Mouse (Mus musculus) midbrain, embryonic 13.5 days (tissue): ENCODE results near the gene Sp7. TPM values are rescaled to one million over a fixed set of nuclear protein-coding genes. Genes with fewer than 3 reads are reported as not detected.
A peak's percentile ranks its signal among the peaks of the same experiment; 100 is the strongest.

Experiments used
- ATAC-seq: fragments of 200-750 bp; cut with Nextera tagmentation; 2 replicates; pipeline ENCODE4 v1.8.0; 2017; ENCODE audit warnings: mild to moderate bottlenecking, moderate TSS enrichment, moderate library complexity
- H3K27ac ChIP-seq: fragments of 300-500 bp; sonication (generic); 2 replicates; pipeline ENCODE4 v1.5.1; 2015; ENCODE audit warnings: inconsistent platforms, mild to moderate bottlenecking, moderate library complexity
- H3K27me3 ChIP-seq: fragments of 300-500 bp; sonication (generic); 2 replicates; pipeline ENCODE4 v1.6.1; 2015; ENCODE audit warnings: mild to moderate bottlenecking, inconsistent platforms
- H3K36me3 ChIP-seq: fragments of 300-500 bp; sonication (generic); 2 replicates; pipeline ENCODE4 v1.6.1; 2015; ENCODE audit warnings: mild to moderate bottlenecking, inconsistent platforms
- H3K4me1 ChIP-seq: fragments of 300-500 bp; sonication (generic); replicated peaks from 2 replicates; pipeline ENCODE4 v1.6.1; 2015; ENCODE audit warnings: inconsistent platforms
- H3K4me2 ChIP-seq: fragments of 300-500 bp; sonication (generic); replicated peaks from 2 replicates; pipeline ENCODE4 v1.6.1; 2015; ENCODE audit warnings: moderate library complexity, mild to moderate bottlenecking, inconsistent platforms
- H3K4me3 ChIP-seq: fragments of 300-500 bp; sonication (generic); replicated peaks from 2 replicates; pipeline ENCODE4 v1.5.1; 2015; ENCODE audit warnings: mild to moderate bottlenecking, inconsistent platforms
- H3K9ac ChIP-seq: fragments of 300-500 bp; sonication (generic); replicated peaks from 2 replicates; pipeline ENCODE4 v1.6.1; 2015; ENCODE audit warnings: mild to moderate bottlenecking, inconsistent platforms
- H3K9me3 ChIP-seq: fragments of 300-500 bp; sonication (generic); 2 replicates; pipeline ENCODE4 v1.6.1; 2016; ENCODE audit warnings: mild to moderate bottlenecking, inconsistent platforms
- WGBS: fragments of 180-500 bp; shearing (Covaris S2); methylation state at CpG from one replicate; pipeline ENCODE4 v1.1.7; 2015; 5-methylcytosine and 5-hydroxymethylcytosine counted together
- polyA plus RNA-seq: library from polyadenylated mRNA; unstranded; fragments of >200 nt; fragmentation: Nextera tagmentation; extraction: Ambion mirVana; gene quantifications from 2 replicates; pipeline ENCODE4 v1.2.1, GENCODE M21; 2015

The Sp7 gene
- polyA plus RNA-seq, 1 experiment from 2014 or later = 0.28 TPM

- ATAC-seq = no peak
- H3K4me3 ChIP-seq = no peak overlapping the region
- 86% methylated on average over 8 of the region's 8 CpGs for WGBS
- peaks cover 78% of the 10 kb centered on the region for H3K36me3 ChIP-seq
- H3K27me3 ChIP-seq = no peaks in the 10 kb centered on the region
- no peaks in the 10 kb centered on the region for H3K9me3 ChIP-seq
- no peak overlapping the region for H3K4me2 ChIP-seq
- no peak overlapping the region for H3K27ac ChIP-seq
- H3K9ac ChIP-seq = no peak overlapping the region
- peaks cover 19% of the 10 kb centered on the region for H3K4me1 ChIP-seq
Observed at GRCm38 (mm10) chr15:102335254-102335653, 31.7 kb downstream of the Sp7 start.

DNA sequence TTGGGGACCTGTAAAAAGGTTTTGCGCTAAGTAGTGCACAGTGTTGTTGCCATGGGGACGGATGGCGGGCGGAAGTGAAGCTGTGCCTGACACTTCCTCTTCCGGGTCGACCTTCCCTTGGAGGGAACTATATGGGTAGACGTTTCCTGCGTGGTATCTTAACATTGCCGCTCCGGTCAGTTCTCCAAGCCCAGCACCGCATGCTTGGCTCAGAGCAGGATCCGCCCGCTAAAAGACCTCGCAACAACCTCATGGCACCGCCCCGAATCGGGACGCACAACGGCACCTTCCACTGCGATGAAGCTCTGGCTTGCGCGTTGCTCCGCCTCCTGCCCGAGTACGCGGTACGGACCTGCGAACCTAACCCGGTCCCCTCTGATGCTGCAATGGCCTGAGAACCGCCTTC lies 35.4 kb downstream of the Sp7 start, which contains the start of gene Myg1:
Gene Myg1, plus strand, starts transcription at position 100 of the 406 bp plus-strand sequence.
- peak within 1 kb of the TSS; percentile 75 for H3K4me3 ChIP-seq
- peaks cover 30% of the 10 kb centered on the region for H3K4me1 ChIP-seq
- peak within 1 kb of the TSS; percentile 92 for H3K4me2 ChIP-seq
- H3K9ac ChIP-seq = peak within 1 kb of the TSS; percentile 69
- no peaks in the 10 kb centered on the region for H3K27me3 ChIP-seq
- H3K36me3 ChIP-seq = peaks cover 69% of the 10 kb centered on the region
- no peaks in the 10 kb centered on the region for H3K9me3 ChIP-seq
- 0% methylated on average over 30 of the region's 30 CpGs for WGBS
- H3K27ac ChIP-seq = peak within 1 kb of the TSS; percentile 67
- peak; percentile 96 for ATAC-seq

- 74% methylated on average over 8 of the region's 8 CpGs for WGBS
- Histone ChIP-seq H3K4me2 (peak overlapping the region; percentile 76), H3K36me3 (peaks cover 48% of the 10 kb centered on the region), H3K4me3 (peak overlapping the region; percentile 94), H3K27me3 (no peaks in the 10 kb centered on the region), H3K9ac (peak overlapping the region; percentile 91), H3K4me1 (peaks cover 21% of the 10 kb centered on the region), H3K27ac (no peak overlapping the region), H3K9me3 (no peaks in the 10 kb centered on the region)
- ATAC-seq = no peak
Observed at GRCm38 (mm10) chr15:102326892-102327291, 40.1 kb downstream of the Sp7 start.

DNA sequence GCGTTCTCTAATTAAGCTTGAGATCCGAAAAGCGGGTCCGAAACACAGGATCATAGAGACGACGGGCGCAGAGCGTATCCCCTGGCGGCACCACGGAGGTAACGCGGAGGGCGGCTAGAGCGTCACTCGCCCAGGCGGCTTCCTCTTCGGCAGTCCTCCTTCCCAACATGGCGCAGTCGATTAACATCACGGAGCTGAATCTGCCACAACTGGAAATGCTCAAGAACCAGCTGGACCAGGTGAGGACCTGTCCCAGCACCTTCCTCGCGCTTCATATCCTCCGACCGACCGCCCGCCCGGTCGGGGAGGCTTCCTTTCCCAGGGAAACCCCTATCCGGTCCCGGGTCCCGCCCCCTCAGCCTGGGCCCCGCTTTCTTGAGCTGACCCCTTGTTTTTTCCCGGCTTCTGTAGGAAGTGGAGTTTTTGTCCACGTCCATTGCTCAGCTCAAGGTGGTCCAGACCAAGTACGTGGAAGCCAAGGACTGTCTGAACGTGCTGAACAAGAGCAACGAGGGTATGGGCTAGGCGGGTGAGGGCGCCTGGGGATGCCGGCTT lies 40.9 kb downstream of the Sp7 start, which contains the start of gene Pfdn5:
Gene Pfdn5, plus strand, starts transcription at position 95 of the 555 bp plus-strand sequence.
- ATAC-seq = peak; percentile 95
- peak within 1 kb of the TSS; percentile 91 for H3K9ac ChIP-seq
- no peaks in the 10 kb centered on the region for H3K9me3 ChIP-seq
- peak within 1 kb of the TSS; percentile 94 for H3K4me3 ChIP-seq
- peak within 1 kb of the TSS; percentile 76 for H3K4me2 ChIP-seq
- peak within 1 kb of the TSS; percentile 71 for H3K27ac ChIP-seq
- H3K27me3 ChIP-seq = no peaks in the 10 kb centered on the region
- H3K36me3 ChIP-seq = peaks cover 55% of the 10 kb centered on the region
- WGBS = under 1% methylated on average over 40 of the region's 40 CpGs
- peaks cover 17% of the 10 kb centered on the region for H3K4me1 ChIP-seq

DNA sequence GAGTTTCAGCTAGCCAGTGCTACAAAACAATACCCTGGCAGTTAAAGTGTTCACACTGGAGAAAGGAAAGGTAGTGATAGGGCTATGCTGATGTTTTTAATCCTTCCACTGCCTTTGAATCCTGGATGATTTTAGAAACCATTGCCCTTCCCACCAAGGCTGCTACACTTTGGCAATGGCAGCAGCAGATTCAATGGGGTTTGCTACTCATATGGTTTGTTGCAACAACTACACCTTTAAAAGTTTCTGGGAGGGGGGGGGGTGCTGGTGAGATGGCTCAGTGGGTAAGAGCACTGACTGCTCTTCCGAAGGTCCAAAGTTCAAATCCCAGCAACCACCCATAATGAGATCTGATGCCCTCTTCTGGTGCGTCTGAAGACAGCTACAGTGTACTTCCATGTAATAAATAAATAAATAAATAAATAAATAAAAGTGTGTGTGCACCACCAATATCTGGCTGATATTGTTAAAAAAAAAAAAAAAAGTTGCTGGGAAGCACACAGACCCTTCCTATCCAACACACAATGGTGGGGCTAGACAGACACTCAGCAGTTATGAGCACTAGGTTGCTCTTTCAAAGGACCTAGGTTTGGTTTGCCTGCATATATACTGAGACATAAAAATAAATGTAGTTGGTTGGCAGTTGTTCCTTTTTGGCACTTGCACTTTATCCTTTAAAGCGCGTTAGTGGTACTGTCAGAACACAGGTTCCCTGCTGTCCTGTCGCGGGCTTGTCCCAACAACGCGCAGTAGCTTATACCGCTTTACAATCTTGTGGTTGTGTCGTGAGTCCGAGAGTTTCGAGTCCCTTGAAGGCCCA lies 42.1 kb downstream of the Sp7 start:
- Histone ChIP-seq H3K4me1 (peaks cover 16% of the 10 kb centered on the region), H3K9ac (no peak overlapping the region), H3K4me2 (peak overlapping the region; percentile 76), H3K36me3 (peaks cover 56% of the 10 kb centered on the region), H3K9me3 (no peaks in the 10 kb centered on the region), H3K4me3 (0 out of 2 replicates have a peak overlapping the region, but pooled peaks have one; percentile 11), H3K27me3 (no peaks in the 10 kb centered on the region), H3K27ac (no peak overlapping the region)
- WGBS = 73% methylated on average over 12 of the region's 12 CpGs
- no peak for ATAC-seq

DNA sequence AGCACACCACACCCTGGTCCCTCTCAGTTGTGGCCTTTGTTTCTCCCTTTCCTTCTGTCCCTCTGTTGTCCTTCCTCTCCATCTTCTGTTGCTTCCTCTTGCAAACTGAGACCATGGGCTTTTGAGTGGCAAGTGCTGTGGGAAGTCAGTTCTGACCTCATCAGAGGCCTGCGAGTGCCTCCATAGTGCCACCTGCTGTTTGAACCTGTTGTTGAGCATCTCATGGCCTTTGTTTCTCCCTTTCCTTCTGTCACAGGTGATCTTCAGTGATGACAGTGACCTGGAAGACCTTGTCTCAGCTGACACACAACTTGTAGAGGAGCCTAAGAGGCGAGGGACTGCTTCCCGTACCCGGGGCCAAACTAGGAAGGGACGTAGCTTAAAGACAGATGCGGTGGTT lies 50.7 kb downstream of the Sp7 start:
- no peak overlapping the region for H3K27ac ChIP-seq
- no peaks in the 10 kb centered on the region for H3K4me1 ChIP-seq
- no peaks in the 10 kb centered on the region for H3K9me3 ChIP-seq
- no peak overlapping the region for H3K9ac ChIP-seq
- WGBS = 86% methylated on average over 6 of the region's 6 CpGs
- no peak overlapping the region for H3K4me3 ChIP-seq
- H3K36me3 ChIP-seq = peaks cover 55% of the 10 kb centered on the region
- 0 out of 2 replicates have a peak, but pooled peaks have one; percentile 40 for ATAC-seq
- no peak overlapping the region for H3K4me2 ChIP-seq
- H3K27me3 ChIP-seq = no peaks in the 10 kb centered on the region

GRCm38 (mm10) chr15:102315292-102315691 lies 51.7 kb downstream of the Sp7 start:
- Histone ChIP-seq H3K27me3 (no peaks in the 10 kb centered on the region), H3K9ac (no peak overlapping the region), H3K4me3 (no peak overlapping the region), H3K4me1 (no peaks in the 10 kb centered on the region), H3K4me2 (no peak overlapping the region), H3K9me3 (no peaks in the 10 kb centered on the region), H3K27ac (no peak overlapping the region), H3K36me3 (peaks cover 49% of the 10 kb centered on the region)
- no peak for ATAC-seq
- WGBS = 95% methylated on average over 8 of the region's 8 CpGs

- no peak overlapping the region for H3K27ac ChIP-seq
- no peak for ATAC-seq
- no peak overlapping the region for H3K4me2 ChIP-seq
- H3K4me3 ChIP-seq = no peak overlapping the region
- H3K9me3 ChIP-seq = no peaks in the 10 kb centered on the region
- H3K27me3 ChIP-seq = no peaks in the 10 kb centered on the region
- no peak overlapping the region for H3K9ac ChIP-seq
- H3K4me1 ChIP-seq = no peaks in the 10 kb centered on the region
- peaks cover 56% of the 10 kb centered on the region for H3K36me3 ChIP-seq
Observed at GRCm38 (mm10) chr15:102311489-102311888, 55.5 kb downstream of the Sp7 start.

- no peaks in the 10 kb centered on the region for H3K9me3 ChIP-seq
- H3K36me3 ChIP-seq = peaks cover 62% of the 10 kb centered on the region
- no peaks in the 10 kb centered on the region for H3K4me1 ChIP-seq
- 88% methylated on average over 10 of the region's 10 CpGs for WGBS
- no peak overlapping the region for H3K9ac ChIP-seq
- no peak overlapping the region for H3K4me3 ChIP-seq
- H3K27ac ChIP-seq = no peak overlapping the region
- H3K4me2 ChIP-seq = no peak overlapping the region
- no peak for ATAC-seq
- no peaks in the 10 kb centered on the region for H3K27me3 ChIP-seq
Observed at GRCm38 (mm10) chr15:102310074-102310845, 56.7 kb downstream of the Sp7 start.

DNA sequence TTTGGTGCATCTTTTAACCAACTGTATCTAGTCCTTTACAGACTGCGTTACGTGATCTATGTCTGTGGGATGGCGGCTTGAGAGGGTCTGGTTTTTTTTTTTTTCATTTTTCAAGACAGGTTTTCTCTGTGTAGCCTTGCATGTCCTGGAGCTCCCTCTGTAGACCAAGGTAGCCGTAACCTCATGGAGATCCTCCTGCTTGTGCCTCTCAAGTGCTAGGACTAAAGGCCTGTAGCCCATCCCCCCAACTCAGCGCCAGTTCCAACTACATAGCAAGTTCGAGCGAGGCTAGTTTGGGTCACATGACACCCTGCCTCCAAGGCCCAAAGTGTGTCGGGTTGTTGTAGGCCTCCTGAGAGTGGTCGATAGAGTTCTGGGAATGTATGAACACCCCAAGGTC lies 58.3 kb downstream of the Sp7 start:
- peaks cover 61% of the 10 kb centered on the region for H3K36me3 ChIP-seq
- H3K27ac ChIP-seq = no peak overlapping the region
- H3K9ac ChIP-seq = no peak overlapping the region
- H3K4me3 ChIP-seq = no peak overlapping the region
- H3K4me1 ChIP-seq = no peaks in the 10 kb centered on the region
- no peak overlapping the region for H3K4me2 ChIP-seq
- H3K27me3 ChIP-seq = no peaks in the 10 kb centered on the region
- no peaks in the 10 kb centered on the region for H3K9me3 ChIP-seq
- 89% methylated on average over 9 of the region's 9 CpGs for WGBS
- no peak for ATAC-seq
